Mouse (Mus musculus): ENCODE results near the gene Mat2a.

Mat2a gene

DNA sequence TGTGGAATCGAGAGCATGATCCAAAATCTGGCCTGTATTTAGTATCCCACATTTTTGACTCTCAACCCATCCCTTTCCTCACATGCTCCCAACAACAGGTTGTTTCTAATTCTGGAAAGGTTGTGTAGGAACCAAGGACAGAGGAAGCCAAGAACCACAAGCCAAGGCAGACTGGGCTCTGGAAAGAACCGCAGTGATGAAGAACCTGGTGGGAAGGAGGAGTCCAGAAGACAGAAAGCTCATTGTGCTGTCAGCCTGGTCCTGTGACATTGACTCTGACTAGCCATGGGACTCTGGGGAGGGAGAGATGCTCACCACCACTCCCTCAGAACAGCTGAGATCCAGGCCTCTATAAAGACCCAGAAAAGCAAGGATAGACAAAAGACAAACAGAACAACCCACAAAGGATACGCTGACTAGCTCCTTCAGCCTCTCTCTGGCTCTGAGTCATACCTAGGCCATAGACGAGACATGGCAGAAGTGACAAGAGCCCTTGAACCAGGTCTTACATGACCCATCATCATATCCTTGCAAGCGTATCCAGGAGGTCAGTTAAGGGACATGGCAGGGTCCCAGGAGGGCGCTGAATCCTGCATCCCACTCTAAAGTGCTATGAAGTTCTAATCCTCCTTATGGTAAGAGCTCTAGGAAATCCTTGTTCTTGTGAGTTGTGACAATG, 56.1 kb downstream of the Mat2a start:
- no peak for DNase-seq (ENCODE audit: low spot score in 2 of 2)
